Mouse (Mus musculus) hindbrain, embryonic 10.5 days (tissue): ENCODE data around the gene Stap2. TPM values are rescaled to one million over a fixed set of nuclear protein-coding genes. Genes with fewer than 3 reads are reported as not detected.

Experiments
- DNase-seq: peaks from one replicate; pipeline ENCODE4 v3.0.0-alpha.2; 2017; ENCODE audit warnings: low spot score
- H3K27ac ChIP-seq: fragments of 300-500 bp; sonication (generic); 2 replicates; pipeline ENCODE4 v1.5.1; 2016; ENCODE audit warnings: mild to moderate bottlenecking, moderate library complexity
- H3K27me3 ChIP-seq: fragments of 300-500 bp; sonication (generic); 2 replicates; pipeline ENCODE4 v1.6.1; 2016; ENCODE audit warnings: mild to moderate bottlenecking; ENCODE audit not compliant: poor library complexity, insufficient read depth, severe bottlenecking
- H3K36me3 ChIP-seq: fragments of 300-500 bp; sonication (generic); 2 replicates; pipeline ENCODE4 v1.6.1; 2016; ENCODE audit warnings: mild to moderate bottlenecking, moderate library complexity
- H3K4me1 ChIP-seq: fragments of 300-500 bp; sonication (generic); replicated peaks from 2 replicates; pipeline ENCODE4 v1.6.1; 2016; ENCODE audit warnings: mild to moderate bottlenecking
- H3K4me3 ChIP-seq: fragments of 300-500 bp; sonication (generic); 2 replicates; pipeline ENCODE4 v1.5.1; 2016; ENCODE audit warnings: mild to moderate bottlenecking, moderate library complexity
- H3K9me3 ChIP-seq: fragments of 300-500 bp; sonication (generic); 2 replicates; pipeline ENCODE4 v1.6.1; 2016; ENCODE audit warnings: mild to moderate bottlenecking, moderate library complexity
- WGBS: fragments of 180-500 bp; shearing (Covaris S2); methylation state at CpG from one replicate; pipeline ENCODE4 v1.1.7; 2016; 5-methylcytosine and 5-hydroxymethylcytosine counted together
- polyA plus RNA-seq: library from polyadenylated mRNA; unstranded; fragments of >200 nt; fragmentation: Nextera tagmentation; extraction: Ambion mirVana; gene quantifications from 2 replicates; pipeline ENCODE4 v1.2.1, GENCODE M21; 2016

The Stap2 gene
- polyA plus RNA-seq, 1 experiment from 2014 or later, result 6.0 TPM

GRCm38 (mm10) chr17:55958918-55959728, 46.3 kb downstream of the Stap2 start, which contains the start of gene Yju2:
TSS of gene Yju2 (plus strand) at chr17:55959099.
- peaks cover 37% of the 10 kb centered on the region for H3K4me1 ChIP-seq
- peaks cover 14% of the 10 kb centered on the region for H3K27me3 ChIP-seq
- peaks cover 35% of the 10 kb centered on the region for H3K36me3 ChIP-seq
- no peaks in the 10 kb centered on the region for H3K9me3 ChIP-seq
- peak; percentile 94 for DNase-seq
- WGBS, result under 1% methylated on average over 46 of the region's 46 CpGs
- peak within 1 kb of the TSS; percentile 90 for H3K27ac ChIP-seq
- peak within 1 kb of the TSS; percentile 53 for H3K4me3 ChIP-seq

GRCm38 (mm10) chr17:55958584-55958886, 46.8 kb downstream of the Stap2 start:
- DNase-seq, result no peak
- 30% methylated on average over 2 of the region's 2 CpGs for WGBS

GRCm38 (mm10) chr17:55957726-55958583, 47.4 kb downstream of the Stap2 start:
- DNase-seq, result no peak
- Histone ChIP-seq H3K27me3 (peaks cover 14% of the 10 kb centered on the region), H3K9me3 (no peaks in the 10 kb centered on the region), H3K36me3 (peaks cover 23% of the 10 kb centered on the region), H3K4me3 (peak overlapping the region; percentile 57), H3K4me1 (peaks cover 37% of the 10 kb centered on the region), H3K27ac (peak overlapping the region; percentile 90)
- 83% methylated on average over 13 of the region's 13 CpGs for WGBS

More at GRCm38 (mm10) chr17:55958584-55958886, 46.8 kb downstream of the Stap2 start:
- Histone ChIP-seq H3K36me3 (peaks cover 29% of the 10 kb centered on the region), H3K4me3 (peak overlapping the region; percentile 53), H3K27ac (peak overlapping the region; percentile 90), H3K4me1 (peaks cover 37% of the 10 kb centered on the region), H3K9me3 (no peaks in the 10 kb centered on the region), H3K27me3 (peaks cover 14% of the 10 kb centered on the region)

- Histone ChIP-seq H3K4me1 (peaks cover 37% of the 10 kb centered on the region), H3K4me3 (peak overlapping the region; percentile 57; the same call in 1 of the 2 replicates), H3K27ac (peak overlapping the region; percentile 69), H3K9me3 (no peaks in the 10 kb centered on the region), H3K36me3 (peaks cover 18% of the 10 kb centered on the region), H3K27me3 (peaks cover 14% of the 10 kb centered on the region)
- DNase-seq, result peak; percentile 81
- WGBS, result 15% methylated on average over 9 of the region's 9 CpGs
These were observed 48.2 kb downstream of the Stap2 start for GRCm38 (mm10) chr17:55957168-55957567.

GRCm38 (mm10) chr17:55956591-55956990, 48.8 kb downstream of the Stap2 start:
- H3K27ac ChIP-seq, result no peak overlapping the region
- DNase-seq, result no peak
- peak overlapping the region; percentile 57 for H3K4me3 ChIP-seq

GRCm38 (mm10) chr17:55956129-55956528, 49.3 kb downstream of the Stap2 start:
- peaks cover 7% of the 10 kb centered on the region for H3K36me3 ChIP-seq
- 1% methylated on average over 26 of the region's 26 CpGs for WGBS
- DNase-seq, result peak; percentile 72
- no peaks in the 10 kb centered on the region for H3K9me3 ChIP-seq
- peaks cover 14% of the 10 kb centered on the region for H3K27me3 ChIP-seq
- peak overlapping the region; percentile 57 for H3K4me3 ChIP-seq
- H3K27ac ChIP-seq, result peak overlapping the region; percentile 74
- peaks cover 39% of the 10 kb centered on the region for H3K4me1 ChIP-seq

More at GRCm38 (mm10) chr17:55956591-55956990, 48.8 kb downstream of the Stap2 start:
- no peaks in the 10 kb centered on the region for H3K9me3 ChIP-seq
- peaks cover 14% of the 10 kb centered on the region for H3K27me3 ChIP-seq
- WGBS, result 30% methylated on average over 6 of the region's 6 CpGs
- H3K4me1 ChIP-seq, result peaks cover 39% of the 10 kb centered on the region
- H3K36me3 ChIP-seq, result peaks cover 12% of the 10 kb centered on the region

GRCm38 (mm10) chr17:55954229-55954628, 51.2 kb downstream of the Stap2 start:
- Histone ChIP-seq H3K4me3 (no peak overlapping the region), H3K36me3 (no peaks in the 10 kb centered on the region), H3K9me3 (no peaks in the 10 kb centered on the region), H3K4me1 (peaks cover 31% of the 10 kb centered on the region), H3K27ac (no peak overlapping the region; the same call in 1 of the 2 replicates), H3K27me3 (peaks cover 14% of the 10 kb centered on the region)
- 41% methylated on average over 16 of the region's 16 CpGs for WGBS
- DNase-seq, result no peak

- no peak for DNase-seq
- no peak overlapping the region for H3K4me3 ChIP-seq
- H3K36me3 ChIP-seq, result no peaks in the 10 kb centered on the region
- H3K9me3 ChIP-seq, result no peaks in the 10 kb centered on the region
- H3K4me1 ChIP-seq, result peaks cover 31% of the 10 kb centered on the region
- H3K27ac ChIP-seq, result no peak overlapping the region
- H3K27me3 ChIP-seq, result peaks cover 14% of the 10 kb centered on the region
- WGBS, result 79% methylated on average over 6 of the region's 6 CpGs
These were observed 51.6 kb downstream of the Stap2 start for GRCm38 (mm10) chr17:55953751-55954150.

GRCm38 (mm10) chr17:55952447-55953027, 52.8 kb downstream of the Stap2 start, which contains the start of gene Ebi3:
TSS of gene Ebi3 (plus strand) at chr17:55952640.
- Histone ChIP-seq H3K27ac (no peak within 1 kb of the TSS), H3K4me1 (peaks cover 19% of the 10 kb centered on the region), H3K36me3 (no peaks in the 10 kb centered on the region), H3K9me3 (no peaks in the 10 kb centered on the region), H3K4me3 (no peak within 1 kb of the TSS), H3K27me3 (peaks cover 14% of the 10 kb centered on the region)
- no peak for DNase-seq
- 73% methylated on average over 6 of the region's 6 CpGs for WGBS

- Histone ChIP-seq H3K4me3 (no peak overlapping the region), H3K27me3 (peaks cover 14% of the 10 kb centered on the region), H3K4me1 (peaks cover 14% of the 10 kb centered on the region), H3K9me3 (no peaks in the 10 kb centered on the region), H3K36me3 (no peaks in the 10 kb centered on the region), H3K27ac (no peak overlapping the region)
- DNase-seq, result no peak
These were observed 53.3 kb downstream of the Stap2 start for GRCm38 (mm10) chr17:55952041-55952440.

- DNase-seq, result no peak
- Histone ChIP-seq H3K27me3 (peaks cover 14% of the 10 kb centered on the region), H3K4me3 (no peak overlapping the region), H3K4me1 (peaks cover 6% of the 10 kb centered on the region), H3K36me3 (no peaks in the 10 kb centered on the region), H3K27ac (no peak overlapping the region), H3K9me3 (no peaks in the 10 kb centered on the region)
- 80% methylated on average over 9 of the region's 9 CpGs for WGBS
These were observed 54.8 kb downstream of the Stap2 start for GRCm38 (mm10) chr17:55950601-55951000.

- no peaks in the 10 kb centered on the region for H3K36me3 ChIP-seq
- no peak within 1 kb of the TSS for H3K27ac ChIP-seq
- no peak within 1 kb of the TSS for H3K4me3 ChIP-seq
- no peaks in the 10 kb centered on the region for H3K9me3 ChIP-seq
- 88% methylated on average over 2 of the region's 2 CpGs for WGBS
- peaks cover 3% of the 10 kb centered on the region for H3K27me3 ChIP-seq
- H3K4me1 ChIP-seq, result peaks cover 9% of the 10 kb centered on the region
- no peak for DNase-seq
These were observed 56.0 kb downstream of the Stap2 start, which contains the start of gene Zfp119b for GRCm38 (mm10) chr17:55949400-55949799. TSS of gene Zfp119b (minus strand) at chr17:55949500.
